13 mouse cellular contexts compared by ENCODE assay signal in the genomic region with DNA sequence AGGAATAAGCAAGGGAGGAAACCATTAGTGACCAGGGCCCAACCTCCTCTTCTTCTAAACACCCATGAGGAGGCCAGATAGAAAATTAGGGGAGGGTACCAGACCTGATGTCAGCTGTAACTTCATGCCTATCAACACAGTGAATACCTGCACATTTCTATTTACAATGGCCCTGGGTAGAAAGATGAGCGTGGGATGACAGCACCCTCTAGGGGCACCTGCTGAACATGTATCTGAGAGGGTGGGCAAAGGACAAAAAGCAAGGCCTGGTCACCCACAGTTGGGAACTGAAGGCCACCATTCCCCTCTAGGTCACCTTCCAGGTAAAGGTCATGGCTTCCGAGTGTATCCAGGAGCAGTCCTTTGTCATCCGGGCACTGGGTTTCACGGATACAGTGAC. TPM values are rescaled to one million over a fixed set of nuclear protein-coding genes. Genes with fewer than 3 reads are reported as not detected.
DNase-seq lines count a peak whose midpoint lies in the region; ATAC-seq and TF ChIP-seq lines count a peak whose summit lies in the region.
"Had no signal": no experiment of that assay in that cellular context is flagged by ENCODE, and none has a peak within 500 bp of the region (broad histone marks: within the 10 kb centered on the region; RNA-seq: fewer than 3 reads in every experiment).

No protein-coding gene starts in this region.

- no peak overlapping the region for H3K27ac ChIP-seq in layer of hippocampus, adult 2 months
- no peak overlapping the region for H3K27ac ChIP-seq in cortical plate, adult 2 months (ENCODE audit: insufficient read depth, low read length)

- no peaks in the 10 kb centered on the region for H3K4me1 ChIP-seq in cortical plate, adult 2 months (ENCODE audit: control insufficient read depth, insufficient read depth, low read length)

- ATAC-seq in cerebellum, adult (ENCODE audit: insufficient number of reproducible peaks, low FRiP score, low TSS enrichment) = no peak

- no peaks in the 10 kb centered on the region for H3K36me3 ChIP-seq in C2C12 (ENCODE audit: control insufficient read depth, insufficient read depth)

- peak; percentile 68 to 69 for DNase-seq in cerebellum, postnatal 10 days
- DNase-seq in layer of hippocampus, adult 2 months (ENCODE audit: low spot score in 2 of 2) = no peak
- no peak for DNase-seq in layer of hippocampus, postnatal 14 days (ENCODE audit: low spot score in 2 of 2)
- no peak for DNase-seq in right cerebral cortex, postnatal 36 days (ENCODE audit: low spot score in 2 of 2)
- no peak for DNase-seq in frontal cortex, postnatal 36 days (ENCODE audit: low spot score in 2 of 2)
- DNase-seq: gastrocnemius, postnatal 36 days; kidney, postnatal 14 days; right cerebral cortex, postnatal 25 days had no signal

- H3K4me3 ChIP-seq in layer of hippocampus, adult 2 months = no peak overlapping the region
- no peak overlapping the region for H3K4me3 ChIP-seq in C2C12 (ENCODE audit: insufficient read depth, poor library complexity, severe bottlenecking)
- H3K4me3 ChIP-seq in cortical plate, adult 2 months (ENCODE audit: insufficient read depth, low read length) = no peak overlapping the region

- TF ChIP-seq CTCF in layer of hippocampus, adult 2 months (conservative IDR thresholded peaks at IDR 0.05) = peak; percentile 68
- peak; percentile 9 for TF ChIP-seq CTCF in C2C12 (IDR thresholded peaks at IDR 0.05; ENCODE audit: control insufficient read depth, insufficient read depth, insufficient read length)
- TF ChIP-seq CTCF in cortical plate, adult 2 months (IDR thresholded peaks at IDR 0.05; ENCODE audit: extremely low read depth, insufficient read depth, low read length) = peak; percentile 47

- H3K79me2 ChIP-seq in C2C12 (ENCODE audit: control insufficient read depth, insufficient read depth) = no peaks in the 10 kb centered on the region

- H3K27me3 ChIP-seq in C2C12 (ENCODE audit: control insufficient read depth, insufficient read depth, insufficient read length) = no peaks in the 10 kb centered on the region

- H3K79me3 ChIP-seq in C2C12 (ENCODE audit: low read depth) = no peaks in the 10 kb centered on the region

- no peak overlapping the region for H3ac ChIP-seq in C2C12 (ENCODE audit: control insufficient read depth, insufficient read length, low read depth)

- TF ChIP-seq POLR2A in cortical plate, adult 2 months (IDR thresholded peaks at IDR 0.05; ENCODE audit: extremely low read depth, insufficient read depth, low read length) = no peak

TF ChIP-seq in C2C12, 6 proteins besides CTCF, POLR2A, EP300 and RAD21:
- TF ChIP-seq MAX (IDR thresholded peaks at IDR 0.05) (no peak), FOSL1 (IDR thresholded peaks at IDR 0.05; ENCODE audit: insufficient read depth, low read length, poor library complexity, severe bottlenecking) (no peak), USF1 (IDR thresholded peaks at IDR 0.05; ENCODE audit: low read depth) (no peak), MYOG (IDR thresholded peaks at IDR 0.05; ENCODE audit: control insufficient read depth, extremely low read depth, insufficient read length) (no peak), CEBPB (IDR thresholded peaks at IDR 0.05; ENCODE audit: low read depth) (no peak), MYOD1 (IDR thresholded peaks at IDR 0.05; ENCODE audit: control insufficient read depth, insufficient read length, low read depth) (no peak)
TF ChIP-seq in C2C12: peak in this region for 0.

RNA-seq across cellular contexts. Expression of a gene that starts 23.9 kb away (rescaled TPM):
- total RNA-seq in layer of hippocampus, adult 2 months (2021) = 10 to 100 TPM; 76.9 to 77.5 TPM
- total RNA-seq in layer of hippocampus, postnatal 14 days (2021) = 10 to 100 TPM; 77.4 to 79.9 TPM
- polyA plus RNA-seq in C2C12 (2012; fragmentation: generic; extraction: Trizol) = 96.1 TPM
- 111 and 113 TPM in 2 replicates for polyA plus RNA-seq in cortical plate, adult 2 months (2012; rRNA removed)

RNA-seq across cellular contexts. Expression of a gene that starts 27.6 kb away (rescaled TPM):
- total RNA-seq in layer of hippocampus, adult 2 months (2021) = 1 to 10 TPM; 3.3 to 4.6 TPM
- total RNA-seq in layer of hippocampus, postnatal 14 days (2021) = 1 to 10 TPM; 2.2 to 3.1 TPM
- 0.47 TPM for polyA plus RNA-seq in C2C12 (2012; fragmentation: generic; extraction: Trizol)
- polyA plus RNA-seq in cortical plate, adult 2 months (2012; rRNA removed) = 6.1 and 7.3 TPM in 2 replicates

RNA-seq across cellular contexts. Expression of a gene that starts 42.1 kb away (rescaled TPM):
- 10 to 100 TPM; 32.8 to 35.2 TPM for total RNA-seq in layer of hippocampus, adult 2 months (2021)
- total RNA-seq in layer of hippocampus, postnatal 14 days (2021) = 10 to 100 TPM; 32.3 to 34.9 TPM
- 45.2 TPM for polyA plus RNA-seq in C2C12 (2012; fragmentation: generic; extraction: Trizol)
- polyA plus RNA-seq in cortical plate, adult 2 months (2012; rRNA removed) = 34.5 and 35.1 TPM in 2 replicates

RNA-seq across cellular contexts. Expression of a gene that starts 48.3 kb away (rescaled TPM):
- 100 to 1,000 TPM; 131 to 138 TPM for total RNA-seq in layer of hippocampus, adult 2 months (2021)
- 100 to 1,000 TPM; 116 to 134 TPM for total RNA-seq in layer of hippocampus, postnatal 14 days (2021)
- polyA plus RNA-seq in C2C12 (2012; fragmentation: generic; extraction: Trizol) = 152 TPM
- 270 and 272 TPM in 2 replicates for polyA plus RNA-seq in cortical plate, adult 2 months (2012; rRNA removed)

RNA-seq across cellular contexts. Expression of a gene that starts 48.4 kb away (rescaled TPM):
- 10 to 100 TPM; 18.3 to 27.0 TPM for total RNA-seq in layer of hippocampus, adult 2 months (2021)
- total RNA-seq in layer of hippocampus, postnatal 14 days (2021) = 10 to 100 TPM; 12.6 to 19.9 TPM
- 5.1 TPM for polyA plus RNA-seq in C2C12 (2012; fragmentation: generic; extraction: Trizol)
- 9.3 TPM in 1 of 2 replicates, not detected in the other for polyA plus RNA-seq in cortical plate, adult 2 months (2012; rRNA removed)
- polyA plus RNA-seq: liver, embryonic 16.5 days; midbrain, embryonic 11.5 days had no signal

Comparison
In these comparisons a context has a peak if more than half of its experiments do, and no peak if none do; other contexts are left out.
1. DNase-seq: peak in cerebellum, postnatal 10 days (2 of 2); none in layer of hippocampus, adult 2 months (0 of 2), layer of hippocampus, postnatal 14 days (0 of 2), right cerebral cortex, postnatal 36 days (0 of 2) and frontal cortex, postnatal 36 days (0 of 2).
2. CTCF ChIP-seq: peak in every context shown above with its lines; median percentile 68 in layer of hippocampus, adult 2 months; 47 in cortical plate, adult 2 months; 9 in C2C12.